Mouse (Mus musculus): ENCODE results near the gene Tldc1. TPM values are rescaled to one million over a fixed set of nuclear protein-coding genes. Genes with fewer than 3 reads are reported as not detected.

Gene Tldc1
- polyA plus RNA-seq, 1 experiment from 2014 or later = 14.4 TPM

DNA sequence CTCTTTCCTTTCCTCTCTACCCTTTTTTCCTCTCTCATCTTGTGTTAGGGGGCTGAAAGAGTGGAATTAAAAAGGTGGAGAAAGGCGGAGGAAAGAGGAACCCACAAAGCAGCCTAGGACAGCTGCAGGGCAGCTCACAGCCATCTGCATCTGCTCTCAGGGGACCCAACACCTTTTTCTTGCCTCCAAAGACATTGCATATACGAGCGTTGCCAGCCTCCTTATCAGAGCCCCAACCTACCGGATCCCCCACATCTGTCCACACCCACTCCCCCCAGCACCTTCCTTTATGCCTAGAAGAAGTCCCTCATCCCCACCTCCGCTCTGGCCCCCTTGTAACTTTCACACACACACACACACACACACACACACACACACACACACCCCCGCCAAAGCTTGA is 5.4 kb upstream of the Tldc1 start:
- H3K9ac ChIP-seq = no peak overlapping the region
- H3K36me3 ChIP-seq = no peaks in the 10 kb centered on the region
- no peak overlapping the region for H3K4me2 ChIP-seq (replicated peaks)
- no peaks in the 10 kb centered on the region for H3K27me3 ChIP-seq
- peaks cover 5% of the 10 kb centered on the region; the same call in 1 of the 2 replicates for H3K4me1 ChIP-seq
- H3K9me3 ChIP-seq = no peaks in the 10 kb centered on the region
- no peak for ATAC-seq (ENCODE audit: insufficient number of reproducible peaks, insufficient read depth, low FRiP score, low TSS enrichment)
- H3K4me3 ChIP-seq = no peak overlapping the region
- 69% methylated on average over 6 of the region's 6 CpGs for WGBS
- H3K27ac ChIP-seq = no peak overlapping the region

DNA sequence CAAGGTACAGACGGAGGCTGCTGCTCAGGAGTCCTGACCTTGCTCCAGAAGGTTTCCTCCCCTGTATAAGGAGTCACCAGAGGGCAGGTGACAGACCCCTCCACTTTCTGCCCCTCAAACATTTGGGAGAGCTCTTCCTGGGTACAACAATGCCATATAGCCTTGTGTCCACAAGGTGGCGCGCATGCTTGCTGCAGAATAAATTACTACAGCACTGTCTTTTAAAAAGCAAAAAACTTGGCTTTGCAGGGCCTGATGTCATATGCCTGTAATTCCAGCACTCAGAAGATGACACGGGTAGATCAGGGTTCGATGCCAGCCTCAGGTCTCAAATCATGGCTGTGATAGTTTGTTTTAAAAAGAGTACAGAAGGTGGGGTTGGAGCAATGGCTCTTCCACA is 4.5 kb upstream of the Tldc1 start:
- WGBS = 5% methylated on average over 5 of the region's 5 CpGs
- Histone ChIP-seq H3K36me3 (no peaks in the 10 kb centered on the region), H3K4me1 (peaks cover 9% of the 10 kb centered on the region), H3K4me3 (no peak overlapping the region), H3K27ac (no peak overlapping the region), H3K27me3 (no peaks in the 10 kb centered on the region), H3K4me2 (replicated peaks) (no peak overlapping the region), H3K9ac (no peak overlapping the region), H3K9me3 (no peaks in the 10 kb centered on the region)
- no peak for ATAC-seq (ENCODE audit: insufficient number of reproducible peaks, insufficient read depth, low FRiP score, low TSS enrichment)

DNA sequence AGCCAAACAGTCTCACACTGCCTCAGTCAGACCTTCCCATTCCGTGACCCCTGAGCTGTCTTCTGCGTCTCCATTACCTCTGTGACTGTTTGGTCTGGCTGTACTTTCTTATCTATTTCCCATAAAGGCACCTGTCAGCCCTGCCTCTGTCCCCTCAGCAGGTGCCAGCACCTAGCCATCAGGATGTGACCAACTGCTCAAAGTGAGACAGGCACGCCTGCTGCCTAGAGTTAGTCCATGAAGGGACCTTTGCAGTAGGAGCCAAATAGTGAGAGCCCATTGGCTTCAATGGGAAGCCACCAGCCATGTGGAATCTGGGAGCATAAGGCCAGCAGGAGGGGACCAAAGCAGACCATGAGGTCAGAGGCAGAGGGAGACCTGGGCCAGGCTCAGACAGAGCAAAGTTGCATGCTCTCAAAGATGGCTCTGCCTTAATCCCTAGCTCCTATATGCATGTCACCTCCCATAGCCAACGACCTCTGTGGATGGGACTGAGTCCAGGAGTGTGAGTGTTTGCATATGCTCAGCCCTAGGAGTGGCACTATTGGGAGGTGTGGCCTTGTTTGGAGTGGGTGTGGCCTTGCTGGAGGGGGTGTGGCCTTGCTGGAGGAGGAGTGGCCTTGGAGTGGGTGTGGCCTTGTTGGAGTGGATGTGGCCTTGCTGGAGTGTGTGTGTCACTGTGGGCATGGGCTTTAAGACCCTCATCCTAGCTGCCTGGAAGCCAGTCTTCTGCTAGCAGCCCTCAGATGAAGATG is 3.0 kb upstream of the Tldc1 start:
- WGBS = 64% methylated on average over 4 of the region's 4 CpGs
- peaks cover 20% of the 10 kb centered on the region for H3K4me1 ChIP-seq

DNA sequence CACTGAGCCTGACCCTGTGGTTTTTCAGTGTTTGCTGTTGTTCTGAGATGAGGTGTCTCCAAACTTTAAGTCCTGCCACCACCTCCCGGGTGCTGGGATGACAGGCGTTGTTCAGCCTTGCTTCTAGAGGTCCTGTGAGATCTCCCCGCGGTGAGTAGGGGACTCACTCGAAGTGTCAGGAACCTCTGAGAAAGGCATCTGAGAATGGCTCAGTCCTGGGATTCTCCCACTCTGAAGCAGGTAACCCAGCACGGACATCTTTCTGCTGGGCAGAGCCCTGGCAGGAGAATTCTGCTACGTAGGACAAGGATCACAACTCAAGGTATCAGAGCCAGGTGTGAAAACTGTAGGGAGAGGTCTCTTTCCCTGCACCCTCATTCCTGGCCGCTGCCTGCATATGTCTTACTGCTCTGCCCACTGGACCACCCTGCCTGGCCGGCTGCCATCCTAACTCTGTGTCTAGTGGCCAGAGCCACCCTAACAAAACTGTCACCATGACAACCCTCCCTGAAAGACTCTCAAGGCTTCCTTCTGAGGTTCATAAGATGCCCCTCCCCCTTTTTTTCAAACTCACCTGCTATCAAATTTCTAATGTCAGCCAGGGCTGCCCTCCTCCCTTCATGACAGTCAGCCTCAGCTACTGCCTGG is 2.3 kb upstream of the Tldc1 start:
- WGBS = 77% methylated on average over 9 of the region's 9 CpGs
- Histone ChIP-seq H3K27me3 (no peaks in the 10 kb centered on the region), H3K4me3 (no peak overlapping the region), H3K9me3 (no peaks in the 10 kb centered on the region), H3K4me2 (replicated peaks) (no peak overlapping the region), H3K4me1 (peaks cover 20% of the 10 kb centered on the region), H3K36me3 (no peaks in the 10 kb centered on the region), H3K27ac (no peak overlapping the region), H3K9ac (no peak overlapping the region)
- ATAC-seq (ENCODE audit: insufficient number of reproducible peaks, insufficient read depth, low FRiP score, low TSS enrichment) = no peak

More for the DNA sequence above, 3.0 kb upstream of the Tldc1 start:
- Histone ChIP-seq H3K27me3 (no peaks in the 10 kb centered on the region), H3K4me3 (no peak overlapping the region), H3K4me2 (replicated peaks) (no peak overlapping the region), H3K36me3 (no peaks in the 10 kb centered on the region), H3K27ac (no peak overlapping the region), H3K9ac (no peak overlapping the region), H3K9me3 (no peaks in the 10 kb centered on the region)
- ATAC-seq (ENCODE audit: insufficient number of reproducible peaks, insufficient read depth, low FRiP score, low TSS enrichment) = no peak

- H3K27me3 ChIP-seq = no peaks in the 10 kb centered on the region
- no peaks in the 10 kb centered on the region for H3K9me3 ChIP-seq
- no peak for ATAC-seq (ENCODE audit: insufficient number of reproducible peaks, insufficient read depth, low FRiP score, low TSS enrichment)
- no peak overlapping the region for H3K4me3 ChIP-seq
- 24% methylated on average over 14 of the region's 14 CpGs for WGBS
- peak overlapping the region; percentile 65; the same call in 1 of the 2 replicates for H3K27ac ChIP-seq
- no peaks in the 10 kb centered on the region for H3K36me3 ChIP-seq
- peak overlapping the region; percentile 86 for H3K4me2 ChIP-seq (replicated peaks)
- peaks cover 20% of the 10 kb centered on the region for H3K4me1 ChIP-seq
- no peak overlapping the region for H3K9ac ChIP-seq
These were observed 959 bp upstream of the Tldc1 start for GRCm38 (mm10) chr8:119779013-119779737.

DNA sequence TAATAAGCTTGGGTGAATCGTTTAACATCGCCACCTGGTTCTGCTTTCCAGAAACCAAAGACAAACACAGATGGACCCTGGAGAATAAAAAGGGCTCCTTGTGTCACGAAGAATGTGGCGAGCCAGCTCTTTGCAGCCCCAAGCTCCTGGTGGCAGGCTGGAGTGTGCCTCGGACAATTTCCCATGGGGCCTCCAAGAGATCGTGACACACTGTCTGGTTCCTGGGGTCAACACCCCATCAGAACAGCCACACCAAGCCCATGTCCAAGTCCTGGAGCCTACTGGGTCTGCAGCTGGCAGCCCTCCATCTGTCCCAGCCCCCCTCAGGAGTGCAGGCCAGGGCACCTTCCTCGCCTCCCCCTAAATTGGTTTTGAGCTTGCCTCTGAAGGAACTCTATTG is 451 bp downstream of the Tldc1 start:
- peaks cover 20% of the 10 kb centered on the region for H3K4me1 ChIP-seq
- ATAC-seq (ENCODE audit: insufficient number of reproducible peaks, insufficient read depth, low FRiP score, low TSS enrichment) = peak; percentile 14
- H3K27me3 ChIP-seq = no peaks in the 10 kb centered on the region
- H3K4me3 ChIP-seq = peak overlapping the region; percentile 51
- peak overlapping the region; percentile 76 for H3K27ac ChIP-seq
- peak overlapping the region; percentile 86 for H3K4me2 ChIP-seq (replicated peaks)
- H3K9ac ChIP-seq = peak overlapping the region; percentile 70
- WGBS = 9% methylated on average over 7 of the region's 7 CpGs
- no peaks in the 10 kb centered on the region for H3K9me3 ChIP-seq
- H3K36me3 ChIP-seq = no peaks in the 10 kb centered on the region

DNA sequence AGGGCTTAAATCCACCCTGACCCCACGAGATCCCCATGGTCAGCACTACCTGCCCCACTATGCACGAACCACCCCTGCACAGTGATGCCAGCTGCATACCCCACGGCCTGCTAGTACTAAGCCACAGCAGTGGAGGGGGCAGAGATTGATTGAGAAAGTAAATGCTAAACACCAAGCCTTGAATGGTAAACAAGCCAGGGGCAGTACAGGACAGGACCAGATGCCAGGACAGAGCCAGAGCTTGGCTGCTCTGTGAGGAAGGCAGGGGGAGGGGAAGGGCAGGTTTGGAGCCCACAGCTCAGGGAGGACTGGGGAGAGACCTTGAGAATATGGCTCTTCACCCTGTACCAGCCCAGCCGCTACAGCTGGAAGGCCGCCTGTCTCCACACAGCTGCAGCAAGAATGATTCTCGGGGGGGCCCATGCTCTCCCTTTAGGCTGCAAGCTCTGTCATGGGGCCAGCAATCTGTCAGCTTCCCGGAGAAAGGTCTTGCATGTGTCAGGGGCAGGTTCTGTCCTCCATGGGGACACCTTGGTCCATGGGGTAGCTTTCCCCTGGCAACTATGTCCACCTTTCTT is 1.5 kb downstream of the Tldc1 start:
- no peak overlapping the region for H3K9ac ChIP-seq
- no peaks in the 10 kb centered on the region for H3K9me3 ChIP-seq
- no peak overlapping the region for H3K4me3 ChIP-seq
- H3K27ac ChIP-seq = no peak overlapping the region
- no peak for ATAC-seq (ENCODE audit: insufficient number of reproducible peaks, insufficient read depth, low FRiP score, low TSS enrichment)
- 84% methylated on average over 7 of the region's 7 CpGs for WGBS
- H3K4me2 ChIP-seq (replicated peaks) = no peak overlapping the region
- no peaks in the 10 kb centered on the region for H3K27me3 ChIP-seq
- H3K4me1 ChIP-seq = peaks cover 20% of the 10 kb centered on the region
- H3K36me3 ChIP-seq = no peaks in the 10 kb centered on the region

GRCm38 (mm10) chr8:119765761-119766444 is 12.3 kb downstream of the Tldc1 start:
- Histone ChIP-seq H3K9me3 (no peaks in the 10 kb centered on the region), H3K27me3 (no peaks in the 10 kb centered on the region), H3K9ac (no peak overlapping the region), H3K4me1 (no peaks in the 10 kb centered on the region), H3K4me2 (replicated peaks) (no peak overlapping the region), H3K4me3 (no peak overlapping the region), H3K36me3 (peaks cover 19% of the 10 kb centered on the region), H3K27ac (no peak overlapping the region)
- ATAC-seq (ENCODE audit: insufficient number of reproducible peaks, insufficient read depth, low FRiP score, low TSS enrichment) = no peak
- WGBS = 81% methylated on average over 22 of the region's 22 CpGs

DNA sequence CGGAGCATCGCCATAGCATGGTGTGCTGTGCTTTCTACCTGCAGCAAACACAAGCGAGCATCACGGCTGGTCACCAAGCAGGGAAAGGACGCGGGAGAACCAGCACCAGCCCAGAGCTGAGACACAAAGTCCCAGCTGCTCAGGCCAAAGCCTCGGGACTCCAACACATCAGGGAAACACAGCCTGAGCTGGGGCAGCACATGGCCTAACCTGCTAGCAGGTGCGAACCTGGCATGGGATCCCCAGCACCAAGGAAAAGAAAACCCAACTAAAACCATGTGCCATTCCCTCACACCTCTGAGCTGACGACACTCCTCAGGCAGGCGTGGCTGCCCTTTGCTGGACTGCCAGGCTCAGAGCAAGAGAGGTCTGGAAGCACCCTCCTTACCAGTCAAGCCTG is 12.9 kb downstream of the Tldc1 start:
- no peaks in the 10 kb centered on the region for H3K4me1 ChIP-seq
- H3K4me3 ChIP-seq = no peak overlapping the region
- WGBS = 88% methylated on average over 10 of the region's 10 CpGs
- no peak overlapping the region for H3K9ac ChIP-seq
- peaks cover 23% of the 10 kb centered on the region; the same call in 1 of the 2 replicates for H3K36me3 ChIP-seq
- no peak for ATAC-seq (ENCODE audit: insufficient number of reproducible peaks, insufficient read depth, low FRiP score, low TSS enrichment)
- H3K4me2 ChIP-seq (replicated peaks) = no peak overlapping the region
- no peaks in the 10 kb centered on the region for H3K27me3 ChIP-seq
- H3K27ac ChIP-seq = no peak overlapping the region
- H3K9me3 ChIP-seq = no peaks in the 10 kb centered on the region

- Histone ChIP-seq H3K4me3 (no peak overlapping the region), H3K36me3 (peaks cover 18% of the 10 kb centered on the region; the same call in 1 of the 2 replicates), H3K9me3 (no peaks in the 10 kb centered on the region), H3K27me3 (no peaks in the 10 kb centered on the region), H3K9ac (no peak overlapping the region), H3K27ac (no peak overlapping the region), H3K4me1 (no peaks in the 10 kb centered on the region), H3K4me2 (replicated peaks) (no peak overlapping the region)
- no peak for ATAC-seq (ENCODE audit: insufficient number of reproducible peaks, insufficient read depth, low FRiP score, low TSS enrichment)
- 90% methylated on average over 21 of the region's 21 CpGs for WGBS
These were observed 15.7 kb downstream of the Tldc1 start for GRCm38 (mm10) chr8:119762226-119763220.

All from embryonic facial prominence, embryonic 12.5 days (tissue).